Mouse (Mus musculus) neural tube, embryonic 11.5 days (tissue): ENCODE data around the gene Ptprc. TPM values are rescaled to one million over a fixed set of nuclear protein-coding genes. Genes with fewer than 3 reads are reported as not detected.

Experiments
- ATAC-seq: fragments of 200-750 bp; cut with Nextera tagmentation; 2 replicates; pipeline ENCODE4 v1.8.0; 2017; ENCODE audit warnings: moderate number of reproducible peaks, mild to moderate bottlenecking, moderate TSS enrichment, moderate library complexity; ENCODE audit not compliant: insufficient read depth, low FRiP score, low TSS enrichment
- DNase-seq: peaks from one replicate; pipeline ENCODE4 v3.0.0-alpha.2; 2015; ENCODE audit warnings: low spot score
- H3K27ac ChIP-seq: fragments of 300-500 bp; sonication (generic); 2 replicates; pipeline ENCODE4 v1.5.1; 2014; ENCODE audit warnings: low read depth, mild to moderate bottlenecking, low read length
- H3K27me3 ChIP-seq: fragments of 300-500 bp; sonication (generic); 2 replicates; pipeline ENCODE4 v1.6.1; 2014; ENCODE audit warnings: mild to moderate bottlenecking, low read length, mixed read lengths; ENCODE audit not compliant: control insufficient read depth, insufficient read depth
- H3K36me3 ChIP-seq: fragments of 300-500 bp; sonication (generic); 2 replicates; pipeline ENCODE4 v1.6.1; 2014; ENCODE audit warnings: mild to moderate bottlenecking, low read length, moderate library complexity, mixed read lengths; ENCODE audit not compliant: control insufficient read depth, insufficient read depth
- H3K4me1 ChIP-seq: fragments of 300-500 bp; sonication (generic); 2 replicates; pipeline ENCODE4 v1.6.1; 2014; ENCODE audit warnings: low read length, mixed read lengths; ENCODE audit not compliant: control insufficient read depth, insufficient read depth
- H3K4me2 ChIP-seq: fragments of 300-500 bp; sonication (generic); 2 replicates; pipeline ENCODE4 v1.6.1; 2014; ENCODE audit warnings: low read depth, mild to moderate bottlenecking, moderate library complexity
- H3K4me3 ChIP-seq: fragments of 300-500 bp; sonication (generic); 2 replicates; pipeline ENCODE4 v1.5.1; 2014; ENCODE audit warnings: low read depth, low read length
- H3K9ac ChIP-seq: fragments of 300-500 bp; sonication (generic); 2 replicates; pipeline ENCODE4 v1.6.1; 2014; ENCODE audit warnings: mild to moderate bottlenecking, low read length
- H3K9me3 ChIP-seq: fragments of 300-500 bp; sonication (generic); 2 replicates; pipeline ENCODE4 v1.6.1; 2016; ENCODE audit warnings: low read length; ENCODE audit not compliant: control insufficient read depth
- WGBS: fragments of 180-500 bp; shearing (Covaris S2); extraction: QIAGEN DNeasy Blood & Tissue Kit; methylation state at CpG from one replicate; pipeline ENCODE4 v1.1.7; 2014; 5-methylcytosine and 5-hydroxymethylcytosine counted together
- polyA plus RNA-seq: library from polyadenylated mRNA; unstranded; fragments of >200 nt; fragmentation: Nextera tagmentation; extraction: Ambion mirVana; gene quantifications from 2 replicates; pipeline ENCODE4 v1.2.1, GENCODE M21; 2014

Ptprc gene
- polyA plus RNA-seq, 1 experiment from 2014 or later = 1.4 TPM

DNA sequence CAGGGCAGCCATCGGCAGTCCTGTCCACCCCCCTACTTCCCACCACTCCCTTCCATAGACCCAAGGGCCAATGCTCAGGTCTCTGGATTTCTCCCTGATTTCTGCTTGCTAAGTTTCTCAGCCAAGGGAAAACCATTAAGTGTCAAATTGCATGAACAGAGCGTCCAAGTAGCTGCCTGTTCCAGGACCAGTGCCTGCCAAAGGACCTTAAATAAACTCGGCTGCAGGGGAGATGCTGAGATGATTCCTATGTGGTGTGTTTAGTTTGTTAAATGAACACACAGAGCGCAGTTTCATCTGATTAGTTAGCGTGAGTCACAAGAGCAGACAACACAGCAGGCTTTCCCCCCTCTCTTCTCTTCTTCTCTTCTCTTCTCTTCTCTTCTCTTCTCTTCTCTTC is 135.0 kb downstream of the Ptprc start:
- no peak overlapping the region for H3K27ac ChIP-seq

DNA sequence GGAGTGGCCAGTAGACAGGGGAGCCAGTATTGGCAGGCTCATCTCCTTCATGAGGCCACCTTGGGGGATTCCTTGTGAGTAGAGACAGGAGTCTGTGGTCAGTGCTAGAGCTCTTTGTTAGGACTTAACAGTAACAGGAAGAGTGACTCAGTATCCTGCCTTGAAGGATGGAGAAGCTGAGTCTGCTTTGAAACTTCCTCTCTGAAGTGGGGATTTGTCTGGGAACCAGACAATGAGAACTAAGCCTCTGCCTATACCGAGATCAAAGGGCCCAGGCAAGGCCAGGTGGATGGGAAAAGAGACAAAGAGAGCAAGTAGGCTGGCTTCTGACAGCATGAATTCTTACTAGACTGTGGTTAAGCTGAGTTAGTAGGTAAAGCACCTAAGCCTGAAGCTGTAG is 136.3 kb downstream of the Ptprc start:
- H3K9ac ChIP-seq = no peak overlapping the region
- 21% methylated on average over 1 of the region's 1 CpGs for WGBS
- no peak overlapping the region for H3K4me3 ChIP-seq
- no peaks in the 10 kb centered on the region for H3K27me3 ChIP-seq
- 0 out of 2 replicates have a peak, but pooled peaks cover 3% of the 10 kb centered on the region for H3K4me1 ChIP-seq
- DNase-seq = no peak
- no peak for ATAC-seq
- no peak overlapping the region for H3K4me2 ChIP-seq
- no peaks in the 10 kb centered on the region for H3K36me3 ChIP-seq
- no peak overlapping the region for H3K27ac ChIP-seq
- H3K9me3 ChIP-seq = no peaks in the 10 kb centered on the region

More for the DNA sequence above, 135.0 kb downstream of the Ptprc start:
- Histone ChIP-seq H3K4me1 (0 out of 2 replicates have a peak, but pooled peaks cover 3% of the 10 kb centered on the region), H3K4me3 (no peak overlapping the region), H3K9ac (no peak overlapping the region), H3K4me2 (no peak overlapping the region), H3K27me3 (no peaks in the 10 kb centered on the region), H3K9me3 (no peaks in the 10 kb centered on the region), H3K36me3 (no peaks in the 10 kb centered on the region)
- ATAC-seq = no peak
- 62% methylated on average over 5 of the region's 5 CpGs for whole genome bisulfite sequencing
- peak; percentile 14 for DNase-seq

DNA sequence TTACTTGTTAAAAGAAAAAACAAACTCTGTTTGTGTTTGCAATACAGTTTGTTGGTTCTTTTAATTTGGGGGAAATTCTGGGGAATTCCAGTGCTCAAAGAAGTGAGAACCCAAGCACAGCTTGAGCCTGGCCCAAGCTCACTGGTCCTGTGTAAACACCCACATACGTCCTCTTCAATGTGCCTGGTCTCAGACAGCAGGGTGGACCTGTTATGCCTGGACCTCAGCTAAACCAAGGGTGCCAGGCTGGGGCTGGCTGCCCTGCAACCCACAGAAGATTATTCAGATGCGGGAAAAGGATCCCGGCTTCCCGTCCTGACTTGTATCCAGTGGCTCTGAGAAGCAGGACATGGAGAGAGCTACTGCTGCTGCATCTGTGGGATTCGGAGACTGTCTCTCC is 138.0 kb downstream of the Ptprc start:
- ATAC-seq (no peak), DNase-seq (no peak)
- H3K36me3 ChIP-seq = no peaks in the 10 kb centered on the region
- H3K9me3 ChIP-seq = no peaks in the 10 kb centered on the region
- no peak overlapping the region for H3K27ac ChIP-seq
- H3K4me2 ChIP-seq = no peak overlapping the region
- 0 out of 2 replicates have a peak, but pooled peaks cover 3% of the 10 kb centered on the region for H3K4me1 ChIP-seq
- no peaks in the 10 kb centered on the region for H3K27me3 ChIP-seq
- no peak overlapping the region for H3K4me3 ChIP-seq
- H3K9ac ChIP-seq = no peak overlapping the region
- 70% methylated on average over 5 of the region's 5 CpGs for WGBS

DNA sequence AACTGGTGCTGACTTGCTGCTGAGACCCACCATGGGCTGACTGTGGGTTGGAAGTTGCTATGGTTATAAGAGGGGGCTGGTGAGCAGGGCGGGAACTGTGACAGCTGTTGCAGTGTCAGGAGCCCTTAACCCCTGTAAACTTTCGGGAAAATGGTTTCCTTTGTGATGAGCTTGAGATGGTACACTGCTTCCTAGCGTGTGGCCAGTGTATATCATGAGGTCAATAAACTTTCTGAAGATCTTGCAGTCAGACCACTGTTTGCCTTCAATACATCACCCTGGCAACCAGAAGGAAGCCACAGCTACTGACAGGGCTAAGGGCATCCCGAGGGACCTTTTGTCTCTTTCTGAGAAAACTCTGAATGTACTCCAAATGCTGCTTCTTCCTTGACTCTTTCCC is 145.9 kb downstream of the Ptprc start:
- peak; percentile 56 for DNase-seq
- peak; percentile 98 for ATAC-seq
- H3K27ac ChIP-seq = peak overlapping the region; percentile 1; the same call in 1 of the 2 replicates
- no peaks in the 10 kb centered on the region for H3K9me3 ChIP-seq
- no peak overlapping the region for H3K9ac ChIP-seq
- no peaks in the 10 kb centered on the region for H3K36me3 ChIP-seq
- H3K27me3 ChIP-seq = no peaks in the 10 kb centered on the region
- peaks cover 6% of the 10 kb centered on the region; the same call in 1 of the 2 replicates for H3K4me1 ChIP-seq
- H3K4me2 ChIP-seq = no peak overlapping the region
- 15% methylated on average over 4 of the region's 4 CpGs for WGBS
- no peak overlapping the region for H3K4me3 ChIP-seq

DNA sequence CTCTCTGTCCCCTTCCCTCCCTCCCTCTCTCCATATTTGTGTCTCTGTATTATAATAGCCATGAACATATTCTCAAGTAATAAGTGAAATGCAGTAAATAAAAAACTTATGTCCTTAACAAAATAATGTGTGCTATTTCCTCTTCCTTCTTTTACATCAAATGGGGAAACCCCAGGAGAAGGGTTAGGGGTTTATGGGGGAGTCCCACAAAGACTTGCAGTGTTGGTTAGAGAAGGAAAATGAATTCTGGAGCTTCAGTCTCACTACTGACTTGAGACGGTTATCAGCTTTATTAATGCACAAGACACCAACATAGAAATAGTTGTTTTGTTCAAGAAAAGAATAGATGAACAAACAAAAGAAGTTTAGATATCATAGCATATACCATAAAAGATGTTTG is 150.2 kb downstream of the Ptprc start:
- H3K27me3 ChIP-seq = no peaks in the 10 kb centered on the region
- H3K36me3 ChIP-seq = no peaks in the 10 kb centered on the region
- no peak overlapping the region for H3K9ac ChIP-seq
- H3K4me1 ChIP-seq = peaks cover 12% of the 10 kb centered on the region
- no peak overlapping the region for H3K4me3 ChIP-seq
- DNase-seq (no peak), ATAC-seq (no peak)
- H3K4me2 ChIP-seq = no peak overlapping the region
- H3K9me3 ChIP-seq = no peaks in the 10 kb centered on the region
- 98% methylated on average over 1 of the region's 1 CpGs for WGBS
- no peak overlapping the region for H3K27ac ChIP-seq

DNA sequence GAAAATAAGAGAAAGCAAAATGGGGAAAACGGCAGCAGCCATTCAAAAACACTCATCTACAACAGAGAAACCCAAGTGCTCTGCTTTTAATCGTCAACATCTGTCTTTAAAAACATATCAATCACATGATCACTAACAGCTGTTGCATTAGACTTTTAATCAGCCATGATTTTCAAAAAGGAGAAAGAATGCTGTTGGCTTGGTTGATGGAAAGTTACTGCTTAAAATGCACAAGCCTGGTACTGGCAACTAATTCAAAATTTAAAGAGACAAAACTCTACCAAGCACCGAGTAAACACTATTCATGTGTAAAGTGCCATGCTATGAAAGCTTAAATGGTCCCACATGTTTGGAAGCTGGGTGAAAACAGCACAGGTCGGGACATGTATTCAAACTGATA is 151.9 kb downstream of the Ptprc start:
- Histone ChIP-seq H3K9ac (no peak overlapping the region), H3K9me3 (no peaks in the 10 kb centered on the region), H3K4me3 (no peak overlapping the region), H3K4me1 (peaks cover 6% of the 10 kb centered on the region), H3K4me2 (no peak overlapping the region), H3K27me3 (no peaks in the 10 kb centered on the region), H3K36me3 (no peaks in the 10 kb centered on the region), H3K27ac (no peak overlapping the region)
- DNase-seq (no peak), ATAC-seq (no peak)
- WGBS = 32% methylated on average over 4 of the region's 4 CpGs

DNA sequence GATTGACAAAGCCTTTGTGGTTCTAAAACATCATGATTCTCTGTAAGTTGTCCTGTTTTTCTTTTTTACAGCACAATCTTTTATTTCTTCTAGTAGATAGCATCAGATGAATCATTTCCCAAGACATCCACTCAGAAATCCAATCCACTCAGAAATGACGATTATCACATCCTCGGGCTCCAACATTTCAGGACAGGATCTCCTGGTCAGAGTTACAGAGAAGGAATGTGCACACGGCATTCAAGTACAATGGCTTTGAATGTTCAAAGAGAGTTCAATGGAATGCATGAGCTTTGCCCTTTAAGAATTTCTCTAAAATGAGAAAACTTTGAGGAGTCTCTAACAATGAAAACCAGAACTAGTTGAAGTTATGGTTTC is 152.6 kb downstream of the Ptprc start:
- WGBS = 14% methylated on average over 3 of the region's 3 CpGs
- no peak for ATAC-seq
- no peak for DNase-seq
- no peaks in the 10 kb centered on the region for H3K9me3 ChIP-seq
- H3K4me1 ChIP-seq = peaks cover 6% of the 10 kb centered on the region
- H3K27ac ChIP-seq = no peak overlapping the region
- H3K27me3 ChIP-seq = no peaks in the 10 kb centered on the region
- H3K9ac ChIP-seq = no peak overlapping the region
- H3K4me3 ChIP-seq = no peak overlapping the region
- H3K4me2 ChIP-seq = no peak overlapping the region
- no peaks in the 10 kb centered on the region for H3K36me3 ChIP-seq

DNA sequence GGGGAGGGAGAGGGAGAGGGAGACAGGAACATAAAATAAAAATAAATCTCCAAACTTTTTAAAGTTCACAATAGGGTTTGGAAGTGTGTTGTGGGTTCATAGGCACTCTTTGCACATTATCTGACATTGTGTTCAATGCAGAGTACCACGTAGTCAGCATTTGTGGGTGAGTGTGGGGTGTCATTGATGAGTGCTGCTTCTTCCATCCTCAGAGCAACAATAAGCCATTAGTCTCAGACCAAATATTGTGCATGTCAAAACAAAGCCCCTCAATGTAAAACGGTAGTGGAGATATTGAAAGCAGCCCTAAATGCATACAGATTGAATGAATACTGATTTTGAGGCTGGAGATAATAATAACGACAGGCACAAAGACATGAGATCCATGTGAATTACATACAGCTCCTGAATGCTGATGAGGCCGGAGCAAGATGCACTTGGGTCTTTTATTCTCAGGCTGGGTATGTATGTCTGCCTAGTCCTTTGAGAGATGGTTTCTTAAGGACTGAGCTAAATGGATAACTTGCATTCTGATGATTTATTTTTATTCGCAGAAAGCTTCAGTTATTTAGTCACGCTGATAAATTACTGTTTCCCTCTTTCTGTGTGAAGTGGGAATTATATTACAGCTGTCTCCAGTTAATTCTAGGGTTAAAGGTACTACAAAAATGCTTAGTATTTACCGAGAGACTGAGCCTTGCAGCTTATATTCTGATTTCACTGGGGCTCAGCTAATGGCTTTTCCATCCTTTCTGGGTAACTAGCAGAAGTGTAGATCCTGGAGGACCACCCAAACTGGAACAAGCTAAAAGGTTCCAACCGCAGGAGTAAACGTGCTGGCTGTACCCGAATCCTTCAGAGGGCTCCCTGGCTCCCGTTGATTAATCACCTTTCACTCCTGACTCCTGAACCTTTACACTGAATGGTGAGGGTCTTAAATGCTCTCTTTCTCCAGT is 153.3 kb downstream of the Ptprc start:
- Histone ChIP-seq H3K36me3 (no peaks in the 10 kb centered on the region), H3K27me3 (no peaks in the 10 kb centered on the region), H3K9ac (no peak overlapping the region), H3K4me2 (no peak overlapping the region), H3K27ac (no peak overlapping the region), H3K4me1 (peaks cover 6% of the 10 kb centered on the region), H3K4me3 (no peak overlapping the region), H3K9me3 (no peaks in the 10 kb centered on the region)
- 28% methylated on average over 11 of the region's 11 CpGs for WGBS
- DNase-seq (peak; percentile 46), ATAC-seq (peak; percentile 67; the same call in 1 of the 2 replicates)
